Mouse (Mus musculus) lung, embryonic 16.5 days (tissue): ENCODE data around the gene Wasl. TPM values are rescaled to one million over a fixed set of nuclear protein-coding genes. Genes with fewer than 3 reads are reported as not detected.

ENCODE experiments used
- ATAC-seq: fragments of 200-750 bp; cut with Nextera tagmentation; 2 replicates; pipeline ENCODE4 v1.8.0; 2017; ENCODE audit warnings: low read depth, mild to moderate bottlenecking, moderate library complexity
- H3K27ac ChIP-seq: fragments of 300-500 bp; sonication (generic); 2 replicates; pipeline ENCODE4 v1.5.1; 2014; ENCODE audit warnings: mild to moderate bottlenecking, control low read depth, low read length
- H3K27me3 ChIP-seq: fragments of 300-500 bp; sonication (generic); 2 replicates; pipeline ENCODE4 v1.6.1; 2014; ENCODE audit warnings: low read depth, low read length, mixed read lengths; ENCODE audit not compliant: control insufficient read depth, insufficient read depth
- H3K36me3 ChIP-seq: fragments of 300-500 bp; sonication (generic); 2 replicates; pipeline ENCODE4 v1.6.1; 2014; ENCODE audit warnings: low read length; ENCODE audit not compliant: control insufficient read depth, insufficient read depth
- H3K4me1 ChIP-seq: fragments of 300-500 bp; sonication (generic); replicated peaks from 2 replicates; pipeline ENCODE4 v1.6.1; 2014; ENCODE audit warnings: low read length, mixed read lengths; ENCODE audit not compliant: control insufficient read depth, insufficient read depth
- H3K4me2 ChIP-seq: fragments of 300-500 bp; sonication (generic); 2 replicates; pipeline ENCODE4 v1.6.1; 2014; ENCODE audit warnings: low read depth, low read length, control low read depth
- H3K4me3 ChIP-seq: fragments of 300-500 bp; sonication (generic); 2 replicates; pipeline ENCODE4 v1.5.1; 2014; ENCODE audit warnings: mild to moderate bottlenecking, low read length, control low read depth
- H3K9ac ChIP-seq: fragments of 300-500 bp; sonication (generic); 2 replicates; pipeline ENCODE4 v1.6.1; 2014; ENCODE audit warnings: low read length, control low read depth
- H3K9me3 ChIP-seq: fragments of 300-500 bp; sonication (generic); 2 replicates; pipeline ENCODE4 v1.6.1; 2016; ENCODE audit warnings: low read length; ENCODE audit not compliant: control insufficient read depth
- WGBS: fragments of 180-500 bp; shearing (Covaris S2); extraction: QIAGEN DNeasy Blood & Tissue Kit; methylation state at CpG from one replicate; pipeline ENCODE4 v1.1.7; 2014; 5-methylcytosine and 5-hydroxymethylcytosine counted together
- polyA plus RNA-seq: library from polyadenylated mRNA; unstranded; fragments of >200 nt; fragmentation: Nextera tagmentation; extraction: Ambion mirVana; gene quantifications from 2 replicates; pipeline ENCODE4 v1.2.1, GENCODE M21; 2015

Wasl gene
- polyA plus RNA-seq, 1 experiment from 2014 or later, result 67.9 TPM

DNA sequence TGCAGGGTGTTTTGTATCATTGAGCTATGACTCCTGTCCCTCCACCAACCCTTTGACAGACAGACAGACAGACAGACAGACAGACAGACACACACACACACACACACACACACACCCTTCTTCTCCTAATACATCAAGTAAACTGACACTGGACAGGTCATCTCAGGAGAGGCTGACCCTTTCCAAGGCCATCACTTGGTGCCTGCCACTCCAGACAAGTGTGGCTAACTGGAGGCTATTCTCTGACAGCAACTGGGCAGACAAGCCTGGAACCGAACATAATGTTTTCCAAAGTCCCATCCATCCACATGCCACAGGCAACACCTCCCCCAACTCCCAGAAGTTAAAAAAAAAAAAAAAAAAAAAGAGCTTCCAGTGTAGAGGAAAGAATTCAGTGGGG lies 63.1 kb downstream of the Wasl start:
- H3K4me2 ChIP-seq, result no peak overlapping the region
- no peak overlapping the region for H3K4me3 ChIP-seq
- H3K9ac ChIP-seq, result no peak overlapping the region
- H3K27ac ChIP-seq, result no peak overlapping the region
- no peaks in the 10 kb centered on the region for H3K9me3 ChIP-seq
- no peaks in the 10 kb centered on the region for H3K36me3 ChIP-seq
- 16% methylated on average over 1 of the region's 1 CpGs for WGBS
- 0 out of 2 replicates have a peak, but pooled peaks have one; percentile 32 for ATAC-seq
- H3K27me3 ChIP-seq, result no peaks in the 10 kb centered on the region
- peaks cover 11% of the 10 kb centered on the region for H3K4me1 ChIP-seq

DNA sequence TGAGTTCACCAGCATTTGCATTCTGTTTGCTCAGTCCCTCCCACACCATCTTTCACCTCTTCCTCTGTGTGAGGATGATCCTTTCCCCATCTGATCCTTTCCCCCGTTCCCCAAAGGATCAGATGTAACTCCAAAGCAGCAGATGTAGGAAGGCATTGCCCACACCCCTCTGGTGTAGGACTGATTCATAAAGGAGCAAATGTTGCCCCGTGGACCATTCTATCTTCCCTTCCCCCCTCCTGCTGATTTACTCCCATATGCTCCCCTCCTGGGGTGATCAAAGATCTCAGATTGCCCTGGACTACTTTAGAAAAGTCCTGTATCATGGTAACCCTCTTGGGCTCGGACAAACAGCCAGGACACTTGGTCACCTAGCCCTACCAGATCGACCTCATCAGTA lies 64.1 kb downstream of the Wasl start:
- H3K27me3 ChIP-seq, result no peaks in the 10 kb centered on the region
- no peak overlapping the region for H3K4me2 ChIP-seq
- no peak for ATAC-seq
- WGBS, result 66% methylated on average over 4 of the region's 4 CpGs
- H3K9ac ChIP-seq, result no peak overlapping the region
- peaks cover 11% of the 10 kb centered on the region for H3K4me1 ChIP-seq
- no peak overlapping the region for H3K27ac ChIP-seq
- no peak overlapping the region for H3K4me3 ChIP-seq
- H3K36me3 ChIP-seq, result no peaks in the 10 kb centered on the region
- no peaks in the 10 kb centered on the region for H3K9me3 ChIP-seq

DNA sequence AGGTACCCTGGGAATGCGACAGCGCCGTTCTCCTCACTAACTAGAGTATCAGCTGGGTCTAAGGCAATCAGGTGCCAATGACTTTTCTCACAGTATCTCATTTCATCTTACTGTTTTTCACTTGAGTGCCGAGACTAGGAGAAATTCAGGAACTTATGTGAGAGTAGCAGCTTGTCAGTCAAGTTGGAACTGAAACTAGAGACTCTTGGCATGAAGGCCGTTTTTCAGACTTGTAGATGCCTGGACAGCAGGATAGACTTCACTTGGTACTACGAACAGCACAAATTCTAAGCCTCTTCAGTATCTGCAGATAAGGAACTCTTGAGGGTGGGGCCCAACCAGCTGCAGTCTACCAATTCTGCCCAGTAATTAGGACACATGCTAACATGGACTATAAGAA lies 64.7 kb downstream of the Wasl start:
- 69% methylated on average over 6 of the region's 6 CpGs for WGBS
- Histone ChIP-seq H3K4me3 (no peak overlapping the region), H3K27ac (no peak overlapping the region)

DNA sequence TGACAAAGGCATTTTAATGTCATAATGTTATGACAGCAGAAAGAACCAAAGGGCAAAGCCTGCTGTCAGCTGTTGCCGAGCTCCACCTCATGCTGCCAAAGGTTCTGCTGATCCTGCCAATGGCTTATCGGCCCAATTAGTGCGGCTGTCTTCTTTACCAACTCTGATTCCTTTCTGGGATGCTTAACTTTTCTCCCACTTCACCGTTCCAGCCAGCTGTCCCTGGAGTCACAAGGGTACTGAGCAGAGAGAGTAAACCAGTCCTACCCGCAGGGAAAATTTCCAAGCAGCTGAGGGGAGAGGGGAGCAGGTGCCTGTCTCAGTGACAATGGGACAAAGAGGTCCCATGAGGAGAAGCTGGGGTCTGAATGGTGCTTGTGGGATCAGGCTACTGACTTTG lies 65.2 kb downstream of the Wasl start:
- 78% methylated on average over 5 of the region's 5 CpGs for WGBS
- no peak for ATAC-seq

More for the DNA sequence above, 64.7 kb downstream of the Wasl start:
- no peaks in the 10 kb centered on the region for H3K27me3 ChIP-seq
- H3K4me1 ChIP-seq, result peaks cover 11% of the 10 kb centered on the region
- H3K36me3 ChIP-seq, result no peaks in the 10 kb centered on the region
- no peak overlapping the region for H3K4me2 ChIP-seq
- H3K9ac ChIP-seq, result no peak overlapping the region
- no peaks in the 10 kb centered on the region for H3K9me3 ChIP-seq
- no peak for ATAC-seq

DNA sequence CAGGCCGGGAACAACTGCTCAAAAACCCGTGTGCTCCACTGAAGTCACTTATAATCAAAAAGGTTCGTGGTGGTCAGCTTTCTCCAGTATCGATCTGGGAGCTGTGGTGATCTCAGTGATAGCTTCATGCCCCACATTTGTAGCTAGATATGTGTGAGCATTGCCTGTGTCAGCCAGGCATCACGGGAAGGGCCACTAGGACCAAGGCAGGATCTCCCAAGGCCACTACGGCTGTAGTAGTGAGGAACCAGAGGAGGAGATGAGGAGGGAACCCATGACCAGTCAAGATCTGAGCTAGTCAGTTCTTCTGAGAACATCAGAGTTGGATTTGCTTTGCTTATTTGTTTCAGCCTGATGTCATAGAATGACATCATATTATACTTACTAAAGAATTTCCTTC lies 65.6 kb downstream of the Wasl start:
- Histone ChIP-seq H3K4me1 (peaks cover 11% of the 10 kb centered on the region), H3K4me2 (no peak overlapping the region), H3K4me3 (no peak overlapping the region), H3K9me3 (no peaks in the 10 kb centered on the region), H3K27ac (no peak overlapping the region), H3K9ac (no peak overlapping the region), H3K27me3 (no peaks in the 10 kb centered on the region), H3K36me3 (no peaks in the 10 kb centered on the region)
- no peak for ATAC-seq
- WGBS, result 89% methylated on average over 6 of the region's 6 CpGs

More for the DNA sequence above, 65.2 kb downstream of the Wasl start:
- Histone ChIP-seq H3K4me2 (no peak overlapping the region), H3K27ac (no peak overlapping the region), H3K36me3 (no peaks in the 10 kb centered on the region), H3K27me3 (no peaks in the 10 kb centered on the region), H3K4me1 (peaks cover 11% of the 10 kb centered on the region), H3K4me3 (no peak overlapping the region), H3K9me3 (no peaks in the 10 kb centered on the region), H3K9ac (no peak overlapping the region)

DNA sequence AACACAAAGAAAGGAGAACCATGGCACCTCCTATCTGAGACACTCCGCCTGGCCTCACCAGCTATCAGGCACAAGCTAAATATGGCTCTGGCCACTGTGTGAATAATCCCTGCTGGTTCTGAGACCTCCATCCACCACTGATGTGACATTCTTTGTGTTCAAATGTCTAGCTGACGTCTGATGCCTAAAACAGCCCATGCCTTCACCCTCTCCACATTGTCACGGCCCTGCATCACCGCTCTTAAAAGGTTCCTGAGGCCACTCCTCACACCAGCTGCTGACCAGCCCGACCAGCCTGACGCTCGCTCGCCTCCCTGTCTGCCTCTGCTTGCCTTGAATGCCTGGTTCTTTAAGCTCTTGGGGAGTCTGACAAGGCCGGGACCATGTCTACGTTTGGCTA lies 67.3 kb downstream of the Wasl start, which contains the start of gene Lmod2:
TSS of gene Lmod2 (plus strand) at position 263 of the 400 bp plus-strand sequence.
- Histone ChIP-seq H3K4me3 (no peak within 1 kb of the TSS), H3K9me3 (no peaks in the 10 kb centered on the region), H3K36me3 (no peaks in the 10 kb centered on the region), H3K9ac (no peak within 1 kb of the TSS), H3K27ac (no peak within 1 kb of the TSS), H3K27me3 (no peaks in the 10 kb centered on the region), H3K4me1 (peaks cover 11% of the 10 kb centered on the region), H3K4me2 (no peak within 1 kb of the TSS)
- no peak; the same call in 1 of the 2 replicates for ATAC-seq
- 48% methylated on average over 10 of the region's 10 CpGs for WGBS

DNA sequence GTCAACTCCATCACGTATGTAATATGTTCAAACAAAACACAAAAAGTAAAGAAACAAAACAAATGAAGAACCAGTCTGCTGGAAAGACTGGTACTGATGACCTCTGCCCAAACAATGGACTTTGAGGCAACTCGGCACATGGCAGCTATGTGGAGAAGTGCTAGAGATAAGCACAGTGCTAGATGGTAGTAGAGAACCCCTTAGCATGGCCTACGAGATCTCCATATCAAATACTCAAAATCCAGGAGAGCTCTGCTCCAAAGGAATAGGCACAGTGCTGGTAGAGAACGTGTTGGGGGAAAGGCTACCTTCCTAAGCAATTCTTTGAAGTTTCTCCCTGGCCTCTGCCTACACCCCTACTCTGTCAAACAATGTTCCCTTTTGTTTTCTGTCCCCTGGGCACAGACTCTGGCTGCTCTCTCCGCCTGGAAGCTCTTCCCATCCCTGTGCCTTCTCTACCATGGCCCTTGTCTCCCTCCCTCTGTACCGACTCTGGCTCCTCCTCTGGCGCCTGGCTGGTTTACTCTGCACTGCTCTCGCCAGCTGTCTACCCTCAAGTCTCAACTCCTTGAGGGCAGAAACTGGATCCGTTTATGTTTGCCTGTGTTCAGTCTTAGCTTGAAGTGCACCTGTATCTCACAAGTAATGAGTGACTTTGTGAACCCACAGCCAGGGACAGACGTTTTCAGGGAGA lies 73.1 kb downstream of the Wasl start:
- peak overlapping the region; percentile 19 for H3K27ac ChIP-seq
- H3K4me1 ChIP-seq, result peaks cover 15% of the 10 kb centered on the region
- H3K27me3 ChIP-seq, result no peaks in the 10 kb centered on the region
- 24% methylated on average over 10 of the region's 10 CpGs for WGBS
- H3K4me3 ChIP-seq, result no peak overlapping the region
- no peak overlapping the region for H3K4me2 ChIP-seq
- H3K36me3 ChIP-seq, result no peaks in the 10 kb centered on the region
- ATAC-seq, result peak; percentile 93
- H3K9ac ChIP-seq, result no peak overlapping the region
- no peaks in the 10 kb centered on the region for H3K9me3 ChIP-seq

DNA sequence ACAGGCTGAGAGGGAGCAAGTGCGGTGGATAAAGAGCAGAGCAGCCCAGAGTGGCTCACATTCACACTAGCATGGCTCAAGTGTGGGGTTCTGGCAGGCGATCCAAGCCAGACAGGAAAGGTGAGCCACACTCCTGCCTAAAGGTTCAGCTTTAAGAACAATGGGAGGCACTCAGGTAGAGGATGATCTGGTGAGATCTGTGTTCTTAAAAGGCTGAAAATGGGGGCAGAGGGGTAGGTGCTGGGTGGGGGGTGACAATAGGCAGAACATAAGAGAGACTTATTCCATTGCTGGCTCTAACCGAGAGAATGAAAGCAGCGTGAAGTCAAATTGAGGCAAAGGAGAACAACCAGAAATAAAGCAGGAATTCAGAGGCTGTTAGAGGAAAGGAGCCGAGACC lies 74.5 kb downstream of the Wasl start:
- Histone ChIP-seq H3K4me1 (peaks cover 24% of the 10 kb centered on the region), H3K27ac (peak overlapping the region; percentile 55), H3K9ac (no peak overlapping the region), H3K36me3 (no peaks in the 10 kb centered on the region), H3K4me3 (no peak overlapping the region), H3K27me3 (no peaks in the 10 kb centered on the region), H3K9me3 (no peaks in the 10 kb centered on the region), H3K4me2 (no peak overlapping the region)
- peak; percentile 36; the same call in 1 of the 2 replicates for ATAC-seq
- 79% methylated on average over 5 of the region's 5 CpGs for WGBS

DNA sequence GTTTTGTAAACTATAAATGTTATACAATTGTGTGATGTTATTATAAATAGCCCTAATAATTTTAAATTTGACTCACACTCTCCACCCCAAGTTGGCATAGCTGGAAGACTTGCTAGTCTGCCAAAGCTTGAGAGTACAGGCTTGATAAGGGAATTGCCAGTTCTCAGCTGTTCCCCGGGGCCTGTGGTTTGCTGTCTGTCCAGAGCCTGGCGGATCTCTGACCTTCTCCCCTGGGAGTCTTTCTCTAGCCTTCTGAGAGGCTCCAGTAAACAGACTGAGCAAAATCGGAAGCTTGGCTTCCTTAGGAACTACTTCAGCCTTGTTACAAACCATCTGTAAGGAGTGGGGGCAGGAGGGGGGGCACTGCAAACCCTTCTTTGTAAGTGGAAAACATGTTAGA lies 77.9 kb downstream of the Wasl start:
- Histone ChIP-seq H3K9me3 (no peaks in the 10 kb centered on the region), H3K4me2 (no peak overlapping the region), H3K4me3 (no peak overlapping the region), H3K27me3 (no peaks in the 10 kb centered on the region), H3K4me1 (peaks cover 22% of the 10 kb centered on the region), H3K27ac (peak overlapping the region; percentile 61), H3K36me3 (no peaks in the 10 kb centered on the region), H3K9ac (no peak overlapping the region)
- peak; percentile 59 for ATAC-seq
- WGBS, result 11% methylated on average over 3 of the region's 3 CpGs
